Mouse (Mus musculus): Measurements from ENCODE around the gene Gm10198.

The Gm10198 gene

GRCm38 (mm10) chr13:111592485-111592884 lies at the start of gene Gm10198:
Gm10198 (plus strand) TSS chr13:111592785.
- no peak for DNase-seq (ENCODE audit: low spot score in 2 of 2)

- DNase-seq (ENCODE audit: low spot score in 2 of 2), result no peak
Observed at GRCm38 (mm10) chr13:111545286-111545685, 47.3 kb upstream of the Gm10198 start.

GRCm38 (mm10) chr13:111552769-111553168 lies 39.8 kb upstream of the Gm10198 start:
- DNase-seq (ENCODE audit: low spot score in 2 of 2), result no peak

GRCm38 (mm10) chr13:111553182-111553581 lies 39.4 kb upstream of the Gm10198 start:
- no peak for DNase-seq (ENCODE audit: low spot score in 2 of 2)

- DNase-seq (ENCODE audit: low spot score in 2 of 2), result no peak
Observed at GRCm38 (mm10) chr13:111553941-111554340, 38.6 kb upstream of the Gm10198 start.

GRCm38 (mm10) chr13:111555333-111555732 lies 37.3 kb upstream of the Gm10198 start:
- no peak for DNase-seq (ENCODE audit: low spot score in 2 of 2)

GRCm38 (mm10) chr13:111556375-111556774 lies 36.2 kb upstream of the Gm10198 start:
- DNase-seq (ENCODE audit: low spot score in 2 of 2), result no peak

- DNase-seq (ENCODE audit: low spot score in 2 of 2), result no peak
Observed at GRCm38 (mm10) chr13:111560152-111560551, 32.4 kb upstream of the Gm10198 start.

GRCm38 (mm10) chr13:111562595-111562994 lies 30.0 kb upstream of the Gm10198 start:
- no peak for DNase-seq (ENCODE audit: low spot score in 2 of 2)

- no peak for DNase-seq (ENCODE audit: low spot score in 2 of 2)
Observed at GRCm38 (mm10) chr13:111574196-111574595, 18.4 kb upstream of the Gm10198 start.

- DNase-seq (ENCODE audit: low spot score in 2 of 2), result no peak
Observed at GRCm38 (mm10) chr13:111577177-111577576, 15.4 kb upstream of the Gm10198 start.

GRCm38 (mm10) chr13:111580054-111580453 lies 12.5 kb upstream of the Gm10198 start:
- no peak for DNase-seq (ENCODE audit: low spot score in 2 of 2)

GRCm38 (mm10) chr13:111598111-111598510 lies 5.5 kb downstream of the Gm10198 start:
- DNase-seq (ENCODE audit: low spot score in 2 of 2), result no peak

GRCm38 (mm10) chr13:111601383-111601782 lies 8.8 kb downstream of the Gm10198 start:
- DNase-seq (ENCODE audit: low spot score in 2 of 2), result no peak

GRCm38 (mm10) chr13:111604826-111605225 lies 12.2 kb downstream of the Gm10198 start:
- DNase-seq (ENCODE audit: low spot score in 2 of 2), result no peak

- DNase-seq (ENCODE audit: low spot score in 2 of 2), result no peak
Observed at GRCm38 (mm10) chr13:111616168-111617125, 23.9 kb downstream of the Gm10198 start.

- no peak for DNase-seq (ENCODE audit: low spot score in 2 of 2)
Observed at GRCm38 (mm10) chr13:111620433-111620832, 27.8 kb downstream of the Gm10198 start.

- DNase-seq (ENCODE audit: low spot score in 2 of 2), result no peak
Observed at GRCm38 (mm10) chr13:111622425-111622824, 29.8 kb downstream of the Gm10198 start.

GRCm38 (mm10) chr13:111623112-111623511 lies 30.5 kb downstream of the Gm10198 start:
- no peak for DNase-seq (ENCODE audit: low spot score in 2 of 2)

- no peak for DNase-seq (ENCODE audit: low spot score in 2 of 2)
Observed at GRCm38 (mm10) chr13:111624115-111624514, 31.5 kb downstream of the Gm10198 start.

GRCm38 (mm10) chr13:111634163-111635160 lies 41.9 kb downstream of the Gm10198 start:
- no peak for DNase-seq (ENCODE audit: low spot score in 2 of 2)

GRCm38 (mm10) chr13:111640319-111640718 lies 47.7 kb downstream of the Gm10198 start:
- DNase-seq (ENCODE audit: low spot score in 2 of 2), result no peak

All from left cerebral cortex, adult 9 months (tissue).